Mouse (Mus musculus) MEL (cell line): ENCODE measurements at regions not wholly inside any gene's neighbourhood (a gene's known extent, or its start where the extent isn't known, plus 50 kb on each side); places are given as distances from the start of the nearest gene placed in this dataset.

Experiments
- CTCF ChIP-seq, 3 experiments: IDR thresholded peaks in 2 of 3; conservative IDR thresholded peaks in 1 of 3; 2 replicates each; pipeline ENCODE4 v1.5.1; 2011 to 2012; ENCODE audit warnings: low read length in 3 of 3, low read depth in 2 of 3, mild to moderate bottlenecking in 2 of 3, improper control_type of control experiment in 1 of 3, inconsistent platforms in 1 of 3, mixed read lengths in 1 of 3, moderate library complexity in 1 of 3; ENCODE audit not compliant: control insufficient read depth in 1 of 3, insufficient read depth in 1 of 3, poor library complexity in 1 of 3, severe bottlenecking in 1 of 3
- NELFE ChIP-seq: IDR thresholded peaks from 2 replicates; pipeline ENCODE4 v1.6.1; 2011; ENCODE audit warnings: low read depth, low read length, improper control_type of control experiment
- POLR2A ChIP-seq, 2 experiments: IDR thresholded peaks; 2 replicates each; pipeline ENCODE4 v1.6.1; 2011 to 2012; ENCODE audit warnings: low read length in 2 of 2, mild to moderate bottlenecking in 2 of 2, control low read depth in 1 of 2, improper control_type of control experiment in 1 of 2, low read depth in 1 of 2, moderate library complexity in 1 of 2; ENCODE audit not compliant: control insufficient read depth in 1 of 2, insufficient read depth in 1 of 2, poor library complexity in 1 of 2
- POLR2AphosphoS2 ChIP-seq: IDR thresholded peaks from 2 replicates; pipeline ENCODE4 v1.6.1; 2011; ENCODE audit warnings: low read length, improper control_type of control experiment

- TF ChIP-seq CTCF (IDR thresholded peaks at IDR 0.05 in 2 of 3, conservative IDR thresholded peaks at IDR 0.05 in 1 of 3; ENCODE audit: control insufficient read depth in 1 of 3, insufficient read depth in 1 of 3, low read depth in 2 of 3, low read length in 3 of 3, poor library complexity in 1 of 3, severe bottlenecking in 1 of 3) (no peak), NELFE (no peak), POLR2AphosphoS2 (no peak), POLR2A (IDR thresholded peaks at IDR 0.05; ENCODE audit: control insufficient read depth in 1 of 2, insufficient read depth in 1 of 2, low read depth in 1 of 2, low read length in 2 of 2, poor library complexity in 1 of 2) (no peak)
Observed at GRCm38 (mm10) chr9:116366193-116366592, 191.0 kb upstream of the Tgfbr2 start.
